Mouse (Mus musculus): ENCODE measurements around the gene Csf2rb. TPM values are rescaled to one million over a fixed set of nuclear protein-coding genes. Genes with fewer than 3 reads are reported as not detected.
A peak's percentile ranks its signal among the peaks of the same experiment; 100 is the strongest.

Gene Csf2rb
- polyA plus RNA-seq, 1 experiment: 1.1 TPM

DNA sequence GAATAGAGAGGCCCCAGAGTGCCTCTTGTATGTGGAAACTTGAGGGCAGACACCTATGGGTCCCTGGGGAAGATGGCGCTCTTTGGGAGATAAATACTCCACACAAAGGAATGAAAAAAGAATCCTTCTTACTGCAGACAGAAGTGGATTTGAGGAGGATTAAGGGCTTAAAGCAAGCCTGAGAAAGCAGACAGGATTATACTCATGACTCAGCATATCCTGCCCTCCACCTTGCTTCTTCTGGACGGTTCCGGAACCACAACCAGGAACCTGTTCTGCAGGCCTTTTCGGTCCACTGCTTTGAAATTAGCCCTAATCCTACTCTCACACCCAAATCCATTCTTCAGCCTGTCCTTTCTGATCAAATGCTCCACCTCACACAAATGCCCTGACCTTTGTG, 56.6 kb downstream of the Csf2rb start:
- no peak overlapping the region for H3K4me3 ChIP-seq (ENCODE audit: control insufficient read depth, low read depth, low read length)
- H3K27me3 ChIP-seq (ENCODE audit: control insufficient read depth, insufficient read depth, low read length): no peaks in the 10 kb centered on the region
- peaks cover 9% of the 10 kb centered on the region for H3K4me1 ChIP-seq (ENCODE audit: control insufficient read depth, insufficient read depth, low read length)
- no peaks in the 10 kb centered on the region for H3K36me3 ChIP-seq (ENCODE audit: control insufficient read depth, insufficient read depth, low read length)
- H3K27ac ChIP-seq (ENCODE audit: control insufficient read depth, insufficient read depth, low read depth, low read length): no peak overlapping the region
- TF ChIP-seq POLR2A (IDR thresholded peaks at IDR 0.05; ENCODE audit: control insufficient read depth, low read depth, low read length) (no peak), CTCF (IDR thresholded peaks at IDR 0.05; ENCODE audit: control insufficient read depth, insufficient read depth, insufficient replicate concordance, low read depth, low read length) (no peak)

- Histone ChIP-seq H3K36me3 (ENCODE audit: control insufficient read depth, insufficient read depth, low read length) (no peaks in the 10 kb centered on the region), H3K4me3 (ENCODE audit: control insufficient read depth, low read depth, low read length) (no peak overlapping the region; the same call in 1 of the 2 replicates), H3K27me3 (ENCODE audit: control insufficient read depth, insufficient read depth, low read length) (no peaks in the 10 kb centered on the region), H3K27ac (ENCODE audit: control insufficient read depth, insufficient read depth, low read depth, low read length) (no peak overlapping the region), H3K4me1 (ENCODE audit: control insufficient read depth, insufficient read depth, low read length) (peaks cover under 1% of the 10 kb centered on the region)
- no peak for TF ChIP-seq CTCF (IDR thresholded peaks at IDR 0.05; ENCODE audit: control insufficient read depth, insufficient read depth, insufficient replicate concordance, low read depth, low read length)
- no peak for TF ChIP-seq POLR2A (IDR thresholded peaks at IDR 0.05; ENCODE audit: control insufficient read depth, low read depth, low read length)
These were observed 58.1 kb downstream of the Csf2rb start for GRCm38 (mm10) chr15:78383450-78384219.

GRCm38 (mm10) chr15:78384220-78385116, 58.9 kb downstream of the Csf2rb start:
- Histone ChIP-seq H3K27ac (ENCODE audit: control insufficient read depth, insufficient read depth, low read depth, low read length) (no peak overlapping the region), H3K36me3 (ENCODE audit: control insufficient read depth, insufficient read depth, low read length) (no peaks in the 10 kb centered on the region), H3K4me1 (ENCODE audit: control insufficient read depth, insufficient read depth, low read length) (no peaks in the 10 kb centered on the region), H3K4me3 (ENCODE audit: control insufficient read depth, low read depth, low read length) (peak overlapping the region; percentile 89), H3K27me3 (ENCODE audit: control insufficient read depth, insufficient read depth, low read length) (no peaks in the 10 kb centered on the region)
- TF ChIP-seq POLR2A (IDR thresholded peaks at IDR 0.05; ENCODE audit: control insufficient read depth, low read depth, low read length) (no peak), CTCF (IDR thresholded peaks at IDR 0.05; ENCODE audit: control insufficient read depth, insufficient read depth, insufficient replicate concordance, low read depth, low read length) (no peak)

- TF ChIP-seq CTCF (IDR thresholded peaks at IDR 0.05; ENCODE audit: control insufficient read depth, insufficient read depth, insufficient replicate concordance, low read depth, low read length): no peak
- no peak for TF ChIP-seq POLR2A (IDR thresholded peaks at IDR 0.05; ENCODE audit: control insufficient read depth, low read depth, low read length)
- no peak overlapping the region for H3K27ac ChIP-seq (ENCODE audit: control insufficient read depth, insufficient read depth, low read depth, low read length)
- H3K4me3 ChIP-seq (ENCODE audit: control insufficient read depth, low read depth, low read length): peak overlapping the region; percentile 89
- H3K36me3 ChIP-seq (ENCODE audit: control insufficient read depth, insufficient read depth, low read length): no peaks in the 10 kb centered on the region
- H3K4me1 ChIP-seq (ENCODE audit: control insufficient read depth, insufficient read depth, low read length): no peaks in the 10 kb centered on the region
- no peaks in the 10 kb centered on the region for H3K27me3 ChIP-seq (ENCODE audit: control insufficient read depth, insufficient read depth, low read length)
These were observed 60.0 kb downstream of the Csf2rb start for GRCm38 (mm10) chr15:78385564-78385963.

- H3K4me1 ChIP-seq (ENCODE audit: control insufficient read depth, insufficient read depth, low read length): no peaks in the 10 kb centered on the region
- peak overlapping the region; percentile 89 for H3K4me3 ChIP-seq (ENCODE audit: control insufficient read depth, low read depth, low read length)
- no peaks in the 10 kb centered on the region for H3K27me3 ChIP-seq (ENCODE audit: control insufficient read depth, insufficient read depth, low read length)
- no peaks in the 10 kb centered on the region for H3K36me3 ChIP-seq (ENCODE audit: control insufficient read depth, insufficient read depth, low read length)
- no peak overlapping the region for H3K27ac ChIP-seq (ENCODE audit: control insufficient read depth, insufficient read depth, low read depth, low read length)
- TF ChIP-seq CTCF (IDR thresholded peaks at IDR 0.05; ENCODE audit: control insufficient read depth, insufficient read depth, insufficient replicate concordance, low read depth, low read length): no peak
These were observed 65.3 kb downstream of the Csf2rb start for GRCm38 (mm10) chr15:78390855-78391254.

DNA sequence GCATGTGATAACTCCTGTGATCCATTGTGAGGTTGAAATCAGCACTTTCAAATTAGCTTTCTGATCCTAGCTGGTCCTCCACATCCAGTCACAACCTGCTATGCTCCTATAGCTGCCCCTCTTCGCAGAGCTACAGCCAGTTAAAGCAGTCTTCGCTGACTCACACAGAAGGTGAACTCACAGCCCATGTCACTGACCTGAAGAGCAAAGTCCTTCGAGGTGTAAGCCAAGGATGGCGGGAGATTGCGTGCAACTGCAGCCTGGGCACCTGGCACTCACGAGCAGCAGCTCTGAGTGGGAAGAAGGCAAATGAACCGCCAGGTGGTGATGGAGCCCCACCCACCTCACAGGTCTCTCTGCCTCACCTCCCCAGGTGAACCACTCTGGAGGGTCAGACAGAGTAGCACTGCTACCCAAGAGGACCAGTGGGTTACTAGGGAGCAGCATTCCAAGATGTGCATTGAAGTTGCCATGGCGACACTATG, 70.0 kb downstream of the Csf2rb start, which contains the start of gene Tex33:
Tex33 (minus strand) TSS at position 435 of the 485 bp plus-strand sequence.
- no peaks in the 10 kb centered on the region for H3K36me3 ChIP-seq (ENCODE audit: control insufficient read depth, insufficient read depth, low read length)
- TF ChIP-seq CTCF (IDR thresholded peaks at IDR 0.05; ENCODE audit: control insufficient read depth, insufficient read depth, insufficient replicate concordance, low read depth, low read length) (no peak), POLR2A (IDR thresholded peaks at IDR 0.05; ENCODE audit: control insufficient read depth, low read depth, low read length) (peak; percentile 80; the same call in 1 of the 2 replicates)

DNA sequence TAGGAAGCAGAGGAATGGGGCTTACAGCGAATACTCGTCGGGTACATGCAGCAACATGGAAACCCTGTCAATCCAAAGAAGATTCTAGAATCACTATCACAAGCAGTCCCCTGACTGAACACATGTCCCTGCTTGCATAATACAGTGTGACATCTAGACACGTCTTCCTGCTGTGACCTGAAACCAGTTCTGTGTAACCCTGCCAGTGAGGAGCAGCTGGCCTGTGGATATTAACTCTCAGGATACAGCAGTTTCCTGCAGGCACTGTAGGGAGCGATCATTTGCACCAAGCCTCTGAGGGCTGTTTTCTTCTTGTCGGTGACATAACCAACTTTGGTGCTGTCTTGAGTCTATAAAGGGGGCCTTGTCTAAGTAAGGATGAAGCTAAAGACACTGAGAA, 75.8 kb downstream of the Csf2rb start:
- no peak for TF ChIP-seq CTCF (IDR thresholded peaks at IDR 0.05; ENCODE audit: control insufficient read depth, insufficient read depth, insufficient replicate concordance, low read depth, low read length)
- no peak for TF ChIP-seq POLR2A (IDR thresholded peaks at IDR 0.05; ENCODE audit: control insufficient read depth, low read depth, low read length)
- no peak overlapping the region; the same call in 1 of the 2 replicates for H3K27ac ChIP-seq (ENCODE audit: control insufficient read depth, insufficient read depth, low read depth, low read length)
- H3K27me3 ChIP-seq (ENCODE audit: control insufficient read depth, insufficient read depth, low read length): no peaks in the 10 kb centered on the region

More for the DNA sequence above, 70.0 kb downstream of the Csf2rb start, which contains the start of gene Tex33:
- H3K4me3 ChIP-seq (ENCODE audit: control insufficient read depth, low read depth, low read length): peak within 1 kb of the TSS; percentile 87
- H3K4me1 ChIP-seq (ENCODE audit: control insufficient read depth, insufficient read depth, low read length): peaks cover 17% of the 10 kb centered on the region
- peak within 1 kb of the TSS; percentile 77 for H3K27ac ChIP-seq (ENCODE audit: control insufficient read depth, insufficient read depth, low read depth, low read length)
- no peaks in the 10 kb centered on the region for H3K27me3 ChIP-seq (ENCODE audit: control insufficient read depth, insufficient read depth, low read length)

More for the DNA sequence above, 75.8 kb downstream of the Csf2rb start:
- no peak overlapping the region for H3K4me3 ChIP-seq (ENCODE audit: control insufficient read depth, low read depth, low read length)
- H3K36me3 ChIP-seq (ENCODE audit: control insufficient read depth, insufficient read depth, low read length): no peaks in the 10 kb centered on the region
- H3K4me1 ChIP-seq (ENCODE audit: control insufficient read depth, insufficient read depth, low read length): peaks cover 31% of the 10 kb centered on the region

Measured in testis, adult 2 months (tissue).